Mouse (Mus musculus): ENCODE data around the gene Stac3. TPM values are rescaled to one million over a fixed set of nuclear protein-coding genes. Genes with fewer than 3 reads are reported as not detected.

Stac3 gene
- 1.5 and 1.6 TPM in 2 replicates for polyA plus RNA-seq (2015; fragmentation: Nextera tagmentation; extraction: Ambion mirVana)

- Histone ChIP-seq H3K36me3 (peaks cover 38% of the 10 kb centered on the region), H3K9me3 (no peaks in the 10 kb centered on the region)
- WGBS = 82% methylated on average over 13 of the region's 13 CpGs
Measured at GRCm38 (mm10) chr10:127500894-127501893, at the start of gene Stac3. Stac3 (plus strand) TSS chr10:127501686.

GRCm38 (mm10) chr10:127453701-127454100 lies 47.8 kb upstream of the Stac3 start:
- no peak for ATAC-seq (replicated peaks)
- Histone ChIP-seq H3K4me3 (no peak overlapping the region), H3K27ac (replicated peaks) (no peak overlapping the region), H3K36me3 (peaks cover 57% of the 10 kb centered on the region), H3K27me3 (no peaks in the 10 kb centered on the region), H3K9ac (replicated peaks) (no peak overlapping the region), H3K9me3 (no peaks in the 10 kb centered on the region), H3K4me2 (replicated peaks) (no peak overlapping the region), H3K4me1 (no peaks in the 10 kb centered on the region)
- 95% methylated on average over 1 of the region's 1 CpGs for WGBS

More at GRCm38 (mm10) chr10:127500894-127501893, at the start of gene Stac3:
- Histone ChIP-seq H3K4me1 (no peaks in the 10 kb centered on the region), H3K9ac (replicated peaks) (no peak within 1 kb of the TSS), H3K27ac (replicated peaks) (no peak within 1 kb of the TSS), H3K4me3 (no peak within 1 kb of the TSS), H3K4me2 (replicated peaks) (no peak within 1 kb of the TSS), H3K27me3 (no peaks in the 10 kb centered on the region)
- no peak for ATAC-seq (replicated peaks)

- ATAC-seq (replicated peaks) = no peak
- Histone ChIP-seq H3K4me1 (no peaks in the 10 kb centered on the region), H3K4me2 (replicated peaks) (no peak overlapping the region), H3K4me3 (no peak overlapping the region), H3K9ac (replicated peaks) (no peak overlapping the region), H3K27me3 (no peaks in the 10 kb centered on the region), H3K9me3 (no peaks in the 10 kb centered on the region), H3K36me3 (peaks cover 59% of the 10 kb centered on the region), H3K27ac (replicated peaks) (no peak overlapping the region)
- WGBS = 89% methylated on average over 5 of the region's 5 CpGs
Measured at GRCm38 (mm10) chr10:127462411-127463096, 38.9 kb upstream of the Stac3 start.

- no peaks in the 10 kb centered on the region for H3K9me3 ChIP-seq
- H3K27me3 ChIP-seq = no peaks in the 10 kb centered on the region
- WGBS = 82% methylated on average over 15 of the region's 15 CpGs
- H3K4me2 ChIP-seq (replicated peaks) = no peak overlapping the region
- no peaks in the 10 kb centered on the region for H3K4me1 ChIP-seq
- H3K9ac ChIP-seq (replicated peaks) = no peak overlapping the region
- no peak overlapping the region for H3K27ac ChIP-seq (replicated peaks)
- no peak for ATAC-seq (replicated peaks)
- H3K36me3 ChIP-seq = peaks cover 35% of the 10 kb centered on the region
- no peak overlapping the region for H3K4me3 ChIP-seq
Measured at GRCm38 (mm10) chr10:127471281-127471988, 30.1 kb upstream of the Stac3 start.

DNA sequence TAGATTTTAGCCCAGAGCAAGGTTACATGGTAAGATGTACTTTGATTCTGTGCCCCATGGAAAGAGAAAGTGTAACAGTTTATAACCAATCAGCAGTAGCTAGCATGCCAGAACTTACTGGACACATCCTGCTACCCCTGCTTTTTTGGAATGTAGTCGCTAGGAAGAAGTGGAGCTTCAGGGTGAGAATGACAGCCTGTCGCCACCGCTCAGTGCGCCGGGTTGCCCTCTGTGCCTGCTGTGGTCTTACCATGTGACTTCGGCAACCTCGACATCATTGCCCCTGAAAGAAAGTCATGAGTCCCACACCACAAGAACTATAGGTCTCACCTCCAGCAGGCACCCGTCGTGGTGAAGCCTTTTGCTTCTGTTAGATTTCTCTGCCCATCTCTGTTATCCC lies 28.8 kb upstream of the Stac3 start:
- Histone ChIP-seq H3K9me3 (no peaks in the 10 kb centered on the region), H3K27ac (replicated peaks) (no peak overlapping the region), H3K9ac (replicated peaks) (no peak overlapping the region), H3K4me3 (no peak overlapping the region), H3K27me3 (no peaks in the 10 kb centered on the region), H3K36me3 (peaks cover 43% of the 10 kb centered on the region), H3K4me2 (replicated peaks) (no peak overlapping the region), H3K4me1 (no peaks in the 10 kb centered on the region)
- ATAC-seq (replicated peaks) = no peak
- 90% methylated on average over 9 of the region's 9 CpGs for WGBS

DNA sequence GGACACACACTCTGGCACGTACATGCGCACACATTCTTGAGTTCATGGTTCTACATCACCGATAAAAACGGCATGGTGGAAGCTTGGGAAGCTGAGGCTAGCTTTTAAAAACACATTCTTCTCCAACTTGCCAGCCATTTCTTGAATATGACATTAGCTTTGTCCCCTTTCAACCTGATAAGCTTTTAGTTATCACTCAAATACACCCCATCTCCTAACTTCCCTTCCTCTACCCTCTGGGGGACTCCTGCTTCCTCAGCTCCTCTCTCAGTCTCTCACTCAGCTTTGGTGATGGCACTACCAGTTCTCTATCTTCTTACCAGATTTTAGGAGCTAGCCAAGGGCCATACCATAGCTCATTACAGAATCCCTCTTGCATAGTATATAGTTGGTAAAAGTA lies 26.3 kb upstream of the Stac3 start:
- H3K36me3 ChIP-seq = peaks cover 43% of the 10 kb centered on the region
- no peaks in the 10 kb centered on the region for H3K27me3 ChIP-seq
- H3K4me1 ChIP-seq = no peaks in the 10 kb centered on the region
- H3K9ac ChIP-seq (replicated peaks) = no peak overlapping the region
- no peak overlapping the region for H3K4me2 ChIP-seq (replicated peaks)
- WGBS = 95% methylated on average over 4 of the region's 4 CpGs
- H3K4me3 ChIP-seq = no peak overlapping the region
- H3K9me3 ChIP-seq = no peaks in the 10 kb centered on the region
- H3K27ac ChIP-seq (replicated peaks) = no peak overlapping the region
- ATAC-seq (replicated peaks) = no peak

DNA sequence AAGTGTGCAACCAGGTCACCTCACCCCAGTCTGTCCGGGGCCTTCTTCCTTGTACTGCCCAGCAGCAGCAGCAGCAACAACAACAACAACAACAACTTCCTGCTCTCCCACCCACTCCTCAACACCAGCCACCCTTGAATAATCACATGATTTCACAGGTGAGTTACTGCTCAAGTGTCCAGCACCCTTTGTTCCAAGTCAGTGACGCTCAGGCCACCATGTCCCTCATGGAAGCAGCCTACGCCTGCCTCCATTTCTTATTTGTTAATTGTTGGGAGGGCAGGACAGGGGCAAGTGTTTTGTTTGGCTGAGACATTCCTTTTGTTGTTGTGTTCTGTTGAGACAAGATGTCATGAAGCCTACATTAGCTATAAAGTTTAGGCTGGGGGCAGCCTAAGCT lies 24.9 kb upstream of the Stac3 start:
- Histone ChIP-seq H3K9me3 (no peaks in the 10 kb centered on the region), H3K27me3 (no peaks in the 10 kb centered on the region), H3K4me2 (replicated peaks) (no peak overlapping the region), H3K27ac (replicated peaks) (no peak overlapping the region), H3K36me3 (peaks cover 46% of the 10 kb centered on the region), H3K4me3 (no peak overlapping the region), H3K9ac (replicated peaks) (no peak overlapping the region), H3K4me1 (no peaks in the 10 kb centered on the region)
- ATAC-seq (replicated peaks) = no peak
- WGBS = 85% methylated on average over 3 of the region's 3 CpGs

DNA sequence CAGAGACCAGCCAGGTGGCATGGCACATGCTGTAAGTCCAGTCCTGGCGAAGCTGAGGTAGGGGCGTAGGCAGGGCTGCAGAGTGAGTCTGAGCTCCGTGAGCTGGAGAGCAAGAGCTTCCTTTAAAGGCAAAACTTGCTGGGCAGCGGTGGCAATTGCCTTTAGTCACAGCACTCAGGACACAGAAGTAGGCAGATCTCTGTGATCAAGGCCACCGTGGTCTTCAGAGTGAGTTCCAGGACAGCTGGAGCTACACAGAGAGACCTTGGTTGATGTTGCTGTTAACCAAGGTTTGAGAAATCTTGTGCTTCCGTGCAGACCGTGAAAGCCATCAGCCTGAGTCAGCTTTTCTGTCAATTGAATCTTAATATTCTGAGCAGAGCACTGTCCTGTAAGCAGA lies 24.2 kb upstream of the Stac3 start:
- Histone ChIP-seq H3K4me2 (replicated peaks) (no peak overlapping the region), H3K9me3 (no peaks in the 10 kb centered on the region), H3K4me3 (no peak overlapping the region), H3K36me3 (peaks cover 47% of the 10 kb centered on the region), H3K27ac (replicated peaks) (no peak overlapping the region), H3K4me1 (no peaks in the 10 kb centered on the region), H3K9ac (replicated peaks) (no peak overlapping the region), H3K27me3 (no peaks in the 10 kb centered on the region)
- WGBS = 82% methylated on average over 7 of the region's 7 CpGs
- no peak for ATAC-seq (replicated peaks)

GRCm38 (mm10) chr10:127479131-127479530 lies 22.4 kb upstream of the Stac3 start:
- H3K27me3 ChIP-seq = no peaks in the 10 kb centered on the region
- no peaks in the 10 kb centered on the region for H3K4me1 ChIP-seq
- WGBS = 95% methylated on average over 4 of the region's 4 CpGs
- no peaks in the 10 kb centered on the region for H3K9me3 ChIP-seq
- no peak overlapping the region for H3K4me3 ChIP-seq
- H3K27ac ChIP-seq (replicated peaks) = no peak overlapping the region
- no peak overlapping the region for H3K4me2 ChIP-seq (replicated peaks)
- H3K36me3 ChIP-seq = peaks cover 53% of the 10 kb centered on the region
- H3K9ac ChIP-seq (replicated peaks) = no peak overlapping the region
- ATAC-seq (replicated peaks) = no peak

DNA sequence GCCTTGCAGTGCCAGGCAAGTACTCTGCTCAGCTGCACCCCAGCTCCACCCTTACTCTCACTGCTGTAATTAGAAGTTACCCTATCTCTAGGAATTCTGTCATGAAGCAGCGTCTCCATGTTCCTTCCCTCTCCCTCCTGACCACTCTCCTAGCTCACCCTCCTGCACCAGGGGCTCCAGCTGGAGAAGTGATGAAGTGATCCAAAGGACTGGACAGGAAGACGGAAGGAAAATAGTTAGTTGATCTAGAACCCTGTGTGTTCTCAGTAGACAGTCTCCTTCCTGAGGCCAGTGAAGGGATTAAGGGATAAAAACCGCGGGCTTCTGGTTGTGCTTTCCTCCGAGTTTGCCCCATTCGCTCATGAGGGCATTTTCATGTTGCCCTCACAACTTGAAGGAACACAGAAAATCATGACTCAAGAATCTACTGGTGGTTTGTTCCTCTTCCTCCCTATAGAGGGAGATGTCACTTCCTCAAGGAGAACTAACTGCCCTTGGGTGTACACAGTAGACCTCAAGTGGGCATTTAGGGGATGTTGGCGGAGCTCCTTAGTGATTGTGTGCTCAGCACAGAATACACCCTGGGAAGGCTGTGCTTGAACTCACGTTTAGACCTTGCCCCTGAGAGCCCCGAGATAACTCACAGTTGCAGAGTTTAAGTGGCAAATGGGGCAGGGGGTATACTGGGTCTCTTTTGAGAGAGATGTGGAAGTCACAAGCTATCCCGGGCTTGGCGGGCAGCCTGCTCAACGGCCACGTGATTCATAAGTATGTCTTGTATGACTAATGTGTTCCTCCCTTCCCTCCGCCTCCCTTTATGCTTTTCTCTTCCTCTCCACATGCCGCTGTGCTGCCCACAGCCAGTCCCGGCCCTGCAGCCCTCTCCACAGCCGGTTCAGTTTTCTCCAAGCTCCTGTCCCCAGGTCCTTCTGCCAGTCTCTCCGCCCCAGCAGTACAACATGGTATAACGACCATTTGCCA lies 20.4 kb upstream of the Stac3 start:
- ATAC-seq (replicated peaks) = no peak
- Histone ChIP-seq H3K27ac (replicated peaks) (no peak overlapping the region), H3K4me2 (replicated peaks) (no peak overlapping the region), H3K9ac (replicated peaks) (no peak overlapping the region), H3K27me3 (no peaks in the 10 kb centered on the region), H3K4me3 (no peak overlapping the region), H3K9me3 (no peaks in the 10 kb centered on the region), H3K36me3 (peaks cover 65% of the 10 kb centered on the region), H3K4me1 (no peaks in the 10 kb centered on the region)
- WGBS = 88% methylated on average over 19 of the region's 19 CpGs

DNA sequence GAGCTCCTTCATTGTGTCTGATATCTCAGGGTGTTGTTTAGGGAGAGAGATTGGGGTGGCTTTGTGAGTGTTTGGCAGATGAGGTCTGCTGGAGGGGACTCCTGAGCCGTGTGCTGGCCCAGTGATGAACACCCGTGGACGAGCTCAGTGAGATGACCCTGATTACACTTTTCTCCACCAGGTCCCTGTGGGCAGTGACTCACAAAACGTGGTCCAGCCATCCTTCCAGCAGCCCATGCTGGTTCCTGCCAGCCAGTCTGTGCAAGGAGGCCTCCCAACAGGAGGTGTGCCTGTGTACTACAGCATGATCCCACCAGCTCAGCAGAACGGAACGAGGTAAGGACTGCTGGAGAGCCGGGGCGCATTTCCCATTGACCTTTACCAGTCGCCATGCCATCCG lies 16.3 kb upstream of the Stac3 start:
- no peak for ATAC-seq (replicated peaks)
- no peak overlapping the region for H3K9ac ChIP-seq (replicated peaks)
- H3K4me2 ChIP-seq (replicated peaks) = no peak overlapping the region
- H3K27me3 ChIP-seq = no peaks in the 10 kb centered on the region
- H3K4me3 ChIP-seq = no peak overlapping the region
- H3K4me1 ChIP-seq = no peaks in the 10 kb centered on the region
- H3K36me3 ChIP-seq = peaks cover 73% of the 10 kb centered on the region
- H3K27ac ChIP-seq (replicated peaks) = no peak overlapping the region
- WGBS = 90% methylated on average over 10 of the region's 10 CpGs
- no peaks in the 10 kb centered on the region for H3K9me3 ChIP-seq
